Mouse (Mus musculus): ENCODE measurements around the gene Angptl2. TPM values are rescaled to one million over a fixed set of nuclear protein-coding genes. Genes with fewer than 3 reads are reported as not detected.
"Not testable (repeated sequence)": the region's sequence is repeated elsewhere in the genome, so short reads cannot be mapped to it uniquely, and the experiment has no call there.

Angptl2 gene
- polyA plus RNA-seq, 1 experiment from 2014 or later: 18.2 TPM

GRCm38 (mm10) chr2:33204980-33205379, 10.9 kb upstream of the Angptl2 start:
- Histone ChIP-seq H3K4me3 (no peak overlapping the region), H3K4me1 (replicated peaks) (peaks cover 51% of the 10 kb centered on the region), H3K9ac (no peak overlapping the region), H3K4me2 (no peak overlapping the region), H3K9me3 (no peaks in the 10 kb centered on the region), H3K36me3 (no peaks in the 10 kb centered on the region), H3K27me3 (no peaks in the 10 kb centered on the region), H3K27ac (replicated peaks) (0 out of 2 replicates have a peak overlapping the region, but pooled peaks have one; percentile 74)
- ATAC-seq (ENCODE audit: low read depth): no peak
- 86% methylated on average over 5 of the region's 5 CpGs for WGBS

- H3K27ac ChIP-seq (replicated peaks): peak overlapping the region; percentile 74
Observed at GRCm38 (mm10) chr2:33205939-33206525, 9.8 kb upstream of the Angptl2 start.

GRCm38 (mm10) chr2:33207069-33207468, 8.8 kb upstream of the Angptl2 start:
- peaks cover 45% of the 10 kb centered on the region for H3K4me1 ChIP-seq (replicated peaks)
- H3K27me3 ChIP-seq: no peaks in the 10 kb centered on the region
- no peak for ATAC-seq (ENCODE audit: low read depth)
- H3K36me3 ChIP-seq: no peaks in the 10 kb centered on the region
- no peak overlapping the region for H3K4me2 ChIP-seq
- H3K4me3 ChIP-seq: no peak overlapping the region
- H3K9me3 ChIP-seq: no peaks in the 10 kb centered on the region
- WGBS: 24% methylated on average over 4 of the region's 4 CpGs
- no peak overlapping the region; the same call in 1 of the 2 replicates for H3K27ac ChIP-seq (replicated peaks)
- no peak overlapping the region for H3K9ac ChIP-seq

More at GRCm38 (mm10) chr2:33205939-33206525, 9.8 kb upstream of the Angptl2 start:
- Histone ChIP-seq H3K4me3 (no peak overlapping the region), H3K9ac (peak overlapping the region; percentile 0; the same call in 1 of the 2 replicates), H3K4me1 (replicated peaks) (peaks cover 47% of the 10 kb centered on the region), H3K9me3 (no peaks in the 10 kb centered on the region), H3K27me3 (no peaks in the 10 kb centered on the region), H3K36me3 (no peaks in the 10 kb centered on the region), H3K4me2 (no peak overlapping the region)
- ATAC-seq (ENCODE audit: low read depth): 0 out of 2 replicates have a peak, but pooled peaks have one; percentile 52
- 32% methylated on average over 14 of the region's 14 CpGs for WGBS

DNA sequence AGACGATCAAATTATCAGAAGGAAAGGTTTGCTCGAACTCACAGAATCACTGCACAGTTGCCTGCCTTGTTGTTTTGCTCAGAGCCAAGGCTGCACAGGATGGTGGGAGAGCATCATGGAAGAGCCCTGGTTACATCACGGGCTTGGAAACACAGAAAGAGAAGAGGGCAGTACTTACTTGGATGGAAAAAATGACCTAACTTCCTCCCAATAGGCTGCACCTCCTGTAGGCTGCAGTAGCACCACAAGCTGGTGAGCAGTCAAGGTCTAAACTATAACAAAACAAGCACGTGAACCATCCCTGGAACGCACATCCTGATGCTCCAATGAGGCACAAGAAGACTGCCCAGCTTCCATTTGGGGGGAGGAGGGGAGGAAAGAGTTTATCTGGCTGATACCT, 7.7 kb upstream of the Angptl2 start:
- H3K27ac ChIP-seq (replicated peaks): no peak overlapping the region
- H3K9me3 ChIP-seq: no peaks in the 10 kb centered on the region
- H3K4me1 ChIP-seq (replicated peaks): peaks cover 44% of the 10 kb centered on the region
- no peak overlapping the region for H3K4me3 ChIP-seq
- no peak overlapping the region for H3K9ac ChIP-seq
- 91% methylated on average over 5 of the region's 5 CpGs for WGBS
- no peak for ATAC-seq (ENCODE audit: low read depth)
- H3K36me3 ChIP-seq: no peaks in the 10 kb centered on the region
- H3K27me3 ChIP-seq: no peaks in the 10 kb centered on the region
- no peak overlapping the region for H3K4me2 ChIP-seq

- Histone ChIP-seq H3K27me3 (no peaks in the 10 kb centered on the region), H3K4me3 (no peak overlapping the region), H3K4me1 (replicated peaks) (peaks cover 26% of the 10 kb centered on the region), H3K4me2 (no peak overlapping the region), H3K27ac (replicated peaks) (no peak overlapping the region), H3K9me3 (no peaks in the 10 kb centered on the region), H3K36me3 (no peaks in the 10 kb centered on the region), H3K9ac (no peak overlapping the region)
- ATAC-seq (ENCODE audit: low read depth): no peak
- WGBS: 83% methylated on average over 2 of the region's 2 CpGs
Observed at GRCm38 (mm10) chr2:33210841-33211240, 5.0 kb upstream of the Angptl2 start.

DNA sequence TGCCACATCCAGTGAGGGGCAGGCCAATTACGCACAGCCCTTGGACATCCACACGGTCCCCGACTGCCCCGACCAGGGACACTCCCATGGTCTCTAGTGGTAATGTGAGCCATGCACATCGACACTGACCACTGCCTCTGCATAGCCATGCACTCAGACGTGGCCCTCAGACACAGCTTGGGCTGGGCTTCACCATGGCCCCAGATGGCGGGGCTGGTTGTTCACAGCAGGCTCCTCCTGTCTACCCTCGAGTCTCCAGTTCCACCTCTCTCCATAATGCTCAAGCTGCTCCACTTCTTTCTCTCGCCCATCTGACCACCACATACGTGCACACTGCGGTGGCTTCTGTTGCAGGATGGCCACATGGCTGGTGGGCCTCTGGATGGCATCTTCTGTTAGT, 4.6 kb upstream of the Angptl2 start:
- H3K36me3 ChIP-seq; H3K4me3 ChIP-seq; ATAC-seq (ENCODE audit: low read depth); H3K27me3 ChIP-seq; H3K4me2 ChIP-seq; H3K9me3 ChIP-seq; H3K27ac ChIP-seq (replicated peaks); H3K9ac ChIP-seq: not testable (repeated sequence)
- WGBS: 86% methylated on average over 11 of the region's 11 CpGs
- peaks cover 26% of the 10 kb centered on the region for H3K4me1 ChIP-seq (replicated peaks)

GRCm38 (mm10) chr2:33215177-33215699, 631 bp upstream of the Angptl2 start:
- Histone ChIP-seq H3K27ac (replicated peaks) (peak overlapping the region; percentile 79), H3K9me3 (no peaks in the 10 kb centered on the region), H3K9ac (peak overlapping the region; percentile 76), H3K27me3 (no peaks in the 10 kb centered on the region), H3K4me2 (peak overlapping the region; percentile 56), H3K36me3 (no peaks in the 10 kb centered on the region), H3K4me3 (peak overlapping the region; percentile 39; the same call in 1 of the 2 replicates), H3K4me1 (replicated peaks) (peaks cover 51% of the 10 kb centered on the region)
- WGBS: 76% methylated on average over 5 of the region's 5 CpGs
- no peak; the same call in 1 of the 2 replicates for ATAC-seq (ENCODE audit: low read depth)

- no peaks in the 10 kb centered on the region for H3K27me3 ChIP-seq
- H3K9ac ChIP-seq: peak overlapping the region; percentile 76
- H3K9me3 ChIP-seq: no peaks in the 10 kb centered on the region
- H3K36me3 ChIP-seq: peaks cover 5% of the 10 kb centered on the region; the same call in 1 of the 2 replicates
- peaks cover 66% of the 10 kb centered on the region for H3K4me1 ChIP-seq (replicated peaks)
- H3K4me3 ChIP-seq: peak overlapping the region; percentile 39
- peak; percentile 1; the same call in 1 of the 2 replicates for ATAC-seq (ENCODE audit: low read depth)
- peak overlapping the region; percentile 79 for H3K27ac ChIP-seq (replicated peaks)
- 16% methylated on average over 18 of the region's 18 CpGs for WGBS
- H3K4me2 ChIP-seq: peak overlapping the region; percentile 56
Observed at GRCm38 (mm10) chr2:33216645-33217424, 966 bp downstream of the Angptl2 start.

DNA sequence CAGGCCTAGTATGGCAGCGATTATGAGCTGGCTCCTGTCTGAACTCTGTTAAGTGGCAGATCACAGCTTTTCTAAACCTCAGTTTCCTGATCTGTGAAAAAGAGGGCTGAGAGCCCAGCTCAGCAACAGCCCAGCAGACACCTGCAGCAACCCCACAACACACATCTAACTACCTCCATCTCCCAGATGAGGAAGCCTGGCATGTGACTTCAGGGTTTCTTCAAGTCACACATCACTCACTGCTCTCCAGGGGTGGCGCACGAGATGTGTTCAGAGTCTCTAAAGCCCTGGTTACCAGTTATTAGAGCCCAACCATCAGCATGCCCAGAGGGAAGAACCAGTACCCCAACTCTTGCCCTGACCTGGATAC, 1.5 kb downstream of the Angptl2 start:
- peaks cover 66% of the 10 kb centered on the region for H3K4me1 ChIP-seq (replicated peaks)
- peak overlapping the region; percentile 76 for H3K9ac ChIP-seq
- no peaks in the 10 kb centered on the region for H3K9me3 ChIP-seq
- peak overlapping the region; percentile 56 for H3K4me2 ChIP-seq
- no peak for ATAC-seq (ENCODE audit: low read depth)
- 52% methylated on average over 3 of the region's 3 CpGs for WGBS
- peaks cover 5% of the 10 kb centered on the region; the same call in 1 of the 2 replicates for H3K36me3 ChIP-seq
- H3K27me3 ChIP-seq: no peaks in the 10 kb centered on the region
- no peak overlapping the region; the same call in 1 of the 2 replicates for H3K27ac ChIP-seq (replicated peaks)
- H3K4me3 ChIP-seq: peak overlapping the region; percentile 39

DNA sequence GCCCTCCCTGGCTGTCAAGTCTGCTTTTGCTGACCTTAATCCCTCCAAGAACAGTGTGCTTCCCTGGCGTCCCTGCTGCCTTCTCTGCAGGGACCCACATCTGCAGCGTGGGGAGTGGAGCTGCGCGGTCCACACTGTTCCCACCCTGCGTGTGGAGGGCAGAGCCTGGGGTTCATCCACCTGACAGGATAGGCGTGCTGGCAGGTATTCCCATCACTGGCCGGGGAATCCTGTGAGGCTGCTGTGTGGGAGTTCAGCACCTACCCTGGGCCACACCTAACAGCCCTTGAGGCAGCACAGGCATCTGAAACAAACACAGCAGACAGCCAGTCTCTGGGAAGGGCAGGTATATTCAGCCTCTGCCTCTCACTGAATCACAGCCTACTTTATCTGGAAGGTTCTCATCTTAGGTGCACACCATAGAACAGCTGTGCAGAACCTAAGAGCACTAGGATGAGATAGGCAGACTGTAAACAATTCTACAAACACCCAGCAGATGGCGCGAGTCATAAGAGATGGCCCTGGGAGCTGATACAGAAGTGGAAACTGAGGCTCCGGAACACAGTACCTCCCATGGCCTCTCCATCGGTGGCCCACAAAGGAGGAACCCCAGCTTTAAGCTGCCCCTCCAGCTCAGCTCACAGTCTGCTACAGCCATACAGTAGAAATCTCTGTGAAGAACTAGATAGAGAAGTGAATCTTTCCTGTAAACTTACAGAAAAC, 3.2 kb downstream of the Angptl2 start:
- WGBS: 68% methylated on average over 11 of the region's 11 CpGs
- Histone ChIP-seq H3K4me3 (no peak overlapping the region), H3K27ac (replicated peaks) (no peak overlapping the region), H3K9ac (0 out of 2 replicates have a peak overlapping the region, but pooled peaks have one; percentile 18), H3K27me3 (no peaks in the 10 kb centered on the region), H3K4me2 (no peak overlapping the region), H3K9me3 (no peaks in the 10 kb centered on the region), H3K36me3 (peaks cover 5% of the 10 kb centered on the region; the same call in 1 of the 2 replicates), H3K4me1 (replicated peaks) (peaks cover 70% of the 10 kb centered on the region)
- no peak for ATAC-seq (ENCODE audit: low read depth)

- H3K4me1 ChIP-seq (replicated peaks): peaks cover 70% of the 10 kb centered on the region
- no peak for ATAC-seq (ENCODE audit: low read depth)
- no peak overlapping the region for H3K9ac ChIP-seq
- H3K4me2 ChIP-seq: no peak overlapping the region
- peaks cover 5% of the 10 kb centered on the region; the same call in 1 of the 2 replicates for H3K36me3 ChIP-seq
- H3K27me3 ChIP-seq: no peaks in the 10 kb centered on the region
- 80% methylated on average over 4 of the region's 4 CpGs for WGBS
- no peaks in the 10 kb centered on the region for H3K9me3 ChIP-seq
- H3K27ac ChIP-seq (replicated peaks): 0 out of 2 replicates have a peak overlapping the region, but pooled peaks have one; percentile 33
- no peak overlapping the region for H3K4me3 ChIP-seq
Observed at GRCm38 (mm10) chr2:33219637-33220036, 3.8 kb downstream of the Angptl2 start.
